Mouse (Mus musculus) liver, embryonic 11.5 days (tissue): ENCODE data around the gene Mobp. TPM values are rescaled to one million over a fixed set of nuclear protein-coding genes. Genes with fewer than 3 reads are reported as not detected.

Source experiments
- ATAC-seq: fragments of 200-750 bp; cut with Nextera tagmentation; replicated peaks from 2 replicates; pipeline ENCODE4 v1.8.0; 2017; ENCODE audit warnings: moderate number of reproducible peaks, mild to moderate bottlenecking, moderate TSS enrichment, moderate library complexity; ENCODE audit not compliant: low FRiP score
- DNase-seq: peaks from one replicate; pipeline ENCODE4 v3.0.0-alpha.2; 2017; ENCODE audit warnings: low spot score
- H3K27ac ChIP-seq: fragments of 300-500 bp; sonication (generic); 2 replicates; pipeline ENCODE4 v1.5.1; 2014; ENCODE audit warnings: mild to moderate bottlenecking, low read depth, low read length, control low read depth
- H3K27me3 ChIP-seq: fragments of 300-500 bp; sonication (generic); replicated peaks from 2 replicates; pipeline ENCODE4 v1.6.1; 2014; ENCODE audit warnings: low read length, mixed read lengths; ENCODE audit not compliant: control insufficient read depth, insufficient read depth
- H3K36me3 ChIP-seq: fragments of 300-500 bp; sonication (generic); 2 replicates; pipeline ENCODE4 v1.6.1; 2014; ENCODE audit warnings: mild to moderate bottlenecking, low read length, moderate library complexity, mixed read lengths; ENCODE audit not compliant: control insufficient read depth, insufficient read depth
- H3K4me1 ChIP-seq: fragments of 300-500 bp; sonication (generic); replicated peaks from 2 replicates; pipeline ENCODE4 v1.6.1; 2014; ENCODE audit warnings: low read length, mixed read lengths; ENCODE audit not compliant: control insufficient read depth, insufficient read depth
- H3K4me2 ChIP-seq: fragments of 300-500 bp; sonication (generic); 2 replicates; pipeline ENCODE4 v1.6.1; 2014; ENCODE audit warnings: mild to moderate bottlenecking, control low read depth, moderate library complexity
- H3K4me3 ChIP-seq: fragments of 300-500 bp; sonication (generic); 2 replicates; pipeline ENCODE4 v1.5.1; 2014; ENCODE audit warnings: low read depth, low read length, control low read depth
- H3K9ac ChIP-seq: fragments of 300-500 bp; sonication (generic); 2 replicates; pipeline ENCODE4 v1.6.1; 2014; ENCODE audit warnings: low read depth, low read length, control low read depth
- H3K9me3 ChIP-seq: fragments of 300-500 bp; sonication (generic); 2 replicates; pipeline ENCODE4 v1.6.1; 2016; ENCODE audit warnings: low read length, inconsistent platforms, mixed read lengths; ENCODE audit not compliant: control insufficient read depth
- WGBS: fragments of 180-500 bp; shearing (Covaris S2); extraction: QIAGEN DNeasy Blood & Tissue Kit; methylation state at CpG from one replicate; pipeline ENCODE4 v1.1.7; 2014; 5-methylcytosine and 5-hydroxymethylcytosine counted together
- polyA plus RNA-seq: library from polyadenylated mRNA; unstranded; fragments of >200 nt; fragmentation: Nextera tagmentation; extraction: Ambion mirVana; gene quantifications from 2 replicates; pipeline ENCODE4 v1.2.1, GENCODE M21; 2014

Gene Mobp
- polyA plus RNA-seq, 1 experiment from 2014 or later = not detected

GRCm38 (mm10) chr9:120210865-120211264 is 61.4 kb downstream of the Mobp start:
- H3K9me3 ChIP-seq = no peaks in the 10 kb centered on the region
- H3K4me2 ChIP-seq = no peak overlapping the region
- DNase-seq (no peak), ATAC-seq (no peak)
- H3K27ac ChIP-seq = no peak overlapping the region
- no peak overlapping the region for H3K4me3 ChIP-seq
- H3K27me3 ChIP-seq = no peaks in the 10 kb centered on the region
- 65% methylated on average over 4 of the region's 4 CpGs for WGBS
- H3K4me1 ChIP-seq = no peaks in the 10 kb centered on the region
- no peaks in the 10 kb centered on the region for H3K36me3 ChIP-seq
- no peak overlapping the region for H3K9ac ChIP-seq

DNA sequence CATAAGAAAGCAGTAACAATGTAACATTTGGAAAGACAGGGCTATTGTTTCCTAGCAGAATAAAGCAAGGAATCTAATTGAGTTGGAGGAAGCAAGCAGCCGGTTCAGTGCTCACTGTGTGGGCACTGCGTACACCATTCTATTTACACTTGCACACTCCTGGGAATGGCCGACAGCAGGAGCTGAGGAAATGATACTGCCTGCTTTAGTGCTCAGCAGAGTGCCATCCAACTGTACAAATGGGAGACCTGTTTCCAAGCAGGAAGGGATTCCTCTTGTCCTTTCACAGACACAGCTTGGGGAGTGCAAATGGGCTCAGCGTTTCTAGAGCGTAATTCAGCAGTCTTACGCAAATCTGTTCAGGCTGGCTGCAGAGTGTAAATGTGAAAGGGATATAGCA is 63.4 kb downstream of the Mobp start:
- Histone ChIP-seq H3K36me3 (no peaks in the 10 kb centered on the region), H3K9ac (no peak overlapping the region), H3K4me2 (no peak overlapping the region), H3K4me3 (no peak overlapping the region), H3K27me3 (no peaks in the 10 kb centered on the region), H3K27ac (no peak overlapping the region), H3K4me1 (no peaks in the 10 kb centered on the region), H3K9me3 (no peaks in the 10 kb centered on the region)
- DNase-seq (no peak), ATAC-seq (no peak)
- 79% methylated on average over 6 of the region's 6 CpGs for WGBS

- Histone ChIP-seq H3K36me3 (no peaks in the 10 kb centered on the region), H3K9me3 (no peaks in the 10 kb centered on the region), H3K4me1 (no peaks in the 10 kb centered on the region), H3K27me3 (no peaks in the 10 kb centered on the region), H3K4me3 (no peak overlapping the region), H3K4me2 (no peak overlapping the region), H3K27ac (no peak overlapping the region), H3K9ac (no peak overlapping the region)
- ATAC-seq (no peak), DNase-seq (no peak)
- 74% methylated on average over 11 of the region's 11 CpGs for WGBS
Measured at GRCm38 (mm10) chr9:120214978-120215495, 65.5 kb downstream of the Mobp start.

GRCm38 (mm10) chr9:120219411-120219810 is 69.9 kb downstream of the Mobp start:
- H3K4me2 ChIP-seq = no peak overlapping the region
- no peaks in the 10 kb centered on the region for H3K9me3 ChIP-seq
- no peak for ATAC-seq
- H3K4me1 ChIP-seq = no peaks in the 10 kb centered on the region
- 57% methylated on average over 3 of the region's 3 CpGs for WGBS
- no peak for DNase-seq
- H3K27ac ChIP-seq = no peak overlapping the region
- no peaks in the 10 kb centered on the region for H3K36me3 ChIP-seq
- H3K4me3 ChIP-seq = no peak overlapping the region
- no peak overlapping the region for H3K9ac ChIP-seq
- H3K27me3 ChIP-seq = no peaks in the 10 kb centered on the region

Other genes starting within 250 kb of the Mobp start
- 24.7 and 25.0 TPM in 2 replicates for gene Gorasp1, start 212.1 kb upstream of the Mobp start, polyA plus RNA-seq
- 0.14 TPM in 1 of 2 replicates, not detected in the other for gene Ttc21a, start 212.1 kb upstream of the Mobp start, polyA plus RNA-seq
- 1.1 and 2.2 TPM in 2 replicates for gene Csrnp1, start 165.0 kb upstream of the Mobp start, polyA plus RNA-seq
- 0.25 and 1.1 TPM in 2 replicates for gene Xirp1, start 126.1 kb upstream of the Mobp start, polyA plus RNA-seq
- gene Cx3cr1, start 79.8 kb upstream of the Mobp start, polyA plus RNA-seq = 5.7 and 7.0 TPM in 2 replicates
- not detected in 2 replicates for gene Ccr8, start 57.6 kb upstream of the Mobp start, polyA plus RNA-seq
- 138 and 147 TPM in 2 replicates for gene Slc25a38, start 39.3 kb upstream of the Mobp start, polyA plus RNA-seq
- 1,895 and 1,977 TPM in 2 replicates for gene Rpsa, start 22.0 kb upstream of the Mobp start, polyA plus RNA-seq
- 0.05 and 0.55 TPM in 2 replicates for gene Myrip, start 151.8 kb downstream of the Mobp start, polyA plus RNA-seq